Mouse (Mus musculus) right cerebral cortex, postnatal 25 days (tissue): ENCODE data around the gene Glmp.
"Not testable (repeated sequence)": the region's sequence is repeated elsewhere in the genome, so short reads cannot be mapped to it uniquely, and the experiment has no call there.

Source experiments
- DNase-seq: peaks from one replicate; pipeline ENCODE4 v3.0.0; 2022

The Glmp gene

GRCm38 (mm10) chr3:88324951-88325405, at the start of gene Glmp:
Gene Glmp (plus strand): TSS chr3:88325023.
- DNase-seq: peak; percentile 60

GRCm38 (mm10) chr3:88276121-88276520, 48.7 kb upstream of the Glmp start:
- no peak for DNase-seq

DNA sequence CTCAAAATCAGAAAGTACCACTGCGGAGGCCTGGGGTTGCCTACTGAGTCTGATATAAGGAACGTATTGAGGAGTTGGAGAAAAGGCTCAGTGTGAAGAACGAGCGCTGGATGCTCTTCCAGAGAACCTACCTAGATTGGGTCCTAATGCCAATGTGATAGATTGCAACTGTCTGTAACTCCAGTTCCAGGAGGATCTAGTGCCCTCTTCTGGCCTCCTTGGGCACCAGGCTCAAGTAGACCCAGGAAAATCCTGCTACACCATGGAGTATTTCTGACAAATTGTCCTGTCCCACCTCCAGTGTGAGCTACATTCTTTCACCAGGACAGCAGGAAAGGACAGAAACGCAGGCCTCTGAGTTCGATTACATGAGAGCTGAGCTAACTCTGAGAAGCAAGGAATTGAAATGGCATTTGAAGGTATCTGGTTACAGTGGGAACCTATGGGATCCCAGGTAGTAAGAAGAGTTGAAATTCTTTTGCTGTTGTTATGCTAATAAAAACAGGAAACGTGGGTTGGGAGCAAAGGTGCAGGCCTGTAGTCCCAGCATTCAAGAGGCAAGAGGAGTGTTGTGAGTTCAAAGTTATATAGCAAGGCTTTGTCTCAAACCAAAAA, 48.2 kb upstream of the Glmp start:
- DNase-seq: peak; percentile 12

DNA sequence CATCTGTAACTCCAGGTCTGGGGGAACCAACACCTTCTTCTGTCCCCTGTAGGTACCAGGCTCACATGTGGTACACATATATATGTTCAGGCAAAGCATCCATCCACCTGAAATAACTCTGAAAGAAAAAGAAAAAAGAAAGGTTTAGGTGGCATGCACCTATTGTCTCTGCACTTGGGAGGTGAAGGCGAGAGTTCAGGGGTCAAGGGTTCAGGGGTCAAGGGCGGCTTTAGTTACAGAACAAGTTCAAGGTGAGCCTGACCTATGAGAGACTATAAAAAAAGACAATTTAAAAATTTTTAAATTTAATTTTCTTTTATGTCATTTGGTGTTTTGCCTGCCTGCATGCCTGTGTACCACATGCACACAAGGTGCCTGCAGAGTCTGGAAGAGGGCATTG, 44.8 kb upstream of the Glmp start:
- no peak for DNase-seq

DNA sequence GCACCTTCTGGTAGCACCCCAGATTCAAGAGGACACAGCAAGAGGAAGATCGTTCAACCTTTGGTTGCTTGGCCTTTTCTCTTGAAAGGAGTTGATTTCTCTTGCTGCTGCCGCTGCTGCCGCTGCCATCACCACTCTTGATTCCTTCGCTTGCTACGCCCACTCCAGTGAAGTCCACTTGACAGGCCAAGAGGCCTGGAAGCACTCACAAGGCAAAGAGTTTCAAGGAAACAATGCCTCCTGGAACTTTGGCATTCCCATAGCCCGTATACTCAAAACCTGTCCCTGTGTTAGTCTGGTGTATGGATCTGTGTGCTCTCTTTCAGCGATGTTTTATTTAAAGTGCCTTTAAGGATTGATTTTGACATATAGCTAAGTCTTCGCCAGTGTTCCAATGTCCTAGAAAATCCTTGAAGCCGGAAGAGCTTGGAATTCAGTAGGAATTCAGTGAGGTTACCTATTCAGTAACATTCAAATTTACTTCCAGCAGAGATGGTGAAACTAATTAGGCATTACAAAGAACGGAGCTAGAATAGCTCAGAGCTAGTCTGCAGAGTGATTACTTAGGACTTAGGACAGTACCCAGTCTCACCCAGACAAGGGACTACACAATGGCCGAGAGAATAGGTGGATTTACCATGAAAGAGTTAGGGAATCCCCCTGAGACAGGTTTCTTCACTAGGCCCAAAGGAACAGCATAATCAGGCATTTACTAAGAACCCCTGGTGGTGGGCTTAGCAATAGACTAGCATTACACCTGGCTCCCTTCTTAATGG, 43.5 kb upstream of the Glmp start:
- not testable (repeated sequence) for DNase-seq

- DNase-seq: not testable (repeated sequence)
These were observed 39.8 kb upstream of the Glmp start for GRCm38 (mm10) chr3:88284815-88285564.

- not testable (repeated sequence) for DNase-seq
These were observed 39.3 kb upstream of the Glmp start for GRCm38 (mm10) chr3:88285565-88285895.

- DNase-seq: no peak
These were observed 37.7 kb upstream of the Glmp start, which contains the start of gene Gm38392 for GRCm38 (mm10) chr3:88287110-88287509. Gene Gm38392 (minus strand): TSS chr3:88287210.

- not testable (repeated sequence) for DNase-seq
These were observed 36.6 kb upstream of the Glmp start for GRCm38 (mm10) chr3:88288133-88288713.

DNA sequence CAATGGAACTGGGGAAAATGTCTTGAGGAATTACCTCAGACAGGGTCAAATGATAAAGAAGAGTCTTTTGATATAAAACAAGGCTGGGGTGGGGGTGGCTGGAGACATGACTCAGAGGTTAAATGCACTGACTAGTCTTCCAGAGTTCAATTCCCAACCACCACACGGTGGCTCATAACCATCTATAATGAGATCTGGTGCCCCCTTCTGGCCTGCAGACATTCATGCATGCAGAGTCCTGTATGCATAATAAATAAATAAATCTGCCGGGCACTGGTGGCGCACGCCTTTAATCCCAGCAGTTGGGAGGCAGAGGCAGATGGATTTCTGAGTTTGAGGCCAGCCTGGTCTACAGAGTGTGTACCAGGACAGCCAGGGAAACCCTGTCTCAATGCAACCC, 32.9 kb upstream of the Glmp start:
- DNase-seq: no peak

- DNase-seq: not testable (repeated sequence)
These were observed 29.6 kb upstream of the Glmp start for GRCm38 (mm10) chr3:88295272-88295671.

- DNase-seq: no peak
These were observed 28.7 kb upstream of the Glmp start for GRCm38 (mm10) chr3:88296110-88296560.

GRCm38 (mm10) chr3:88296561-88297318, 28.1 kb upstream of the Glmp start, which contains the start of the genes Tsacc and Cct3:
Gene Tsacc (minus strand): TSS chr3:88296999.
Gene Cct3 (plus strand): TSS chr3:88297116.
- DNase-seq: peak; percentile 95

- DNase-seq: no peak
These were observed 27.4 kb upstream of the Glmp start for GRCm38 (mm10) chr3:88297321-88297851.

DNA sequence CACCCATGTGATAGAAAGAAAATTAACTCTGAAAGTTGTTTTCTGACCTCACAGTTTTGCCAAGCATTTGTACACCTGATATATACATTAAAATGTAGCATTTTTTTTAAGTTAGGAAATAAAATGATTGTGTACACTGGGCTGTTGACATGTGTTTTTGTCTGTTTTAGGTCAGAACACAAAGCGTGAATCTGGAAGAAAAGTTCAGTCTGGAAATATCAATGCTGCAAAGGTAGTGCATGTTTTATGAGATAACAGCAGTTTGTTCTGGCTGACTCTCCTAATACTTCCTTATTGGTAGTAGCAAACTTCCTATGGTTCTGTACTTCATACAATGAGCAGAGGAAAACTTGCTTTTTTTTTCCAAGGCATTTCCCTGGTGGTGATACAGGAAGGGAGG, 25.7 kb upstream of the Glmp start:
- no peak for DNase-seq

- DNase-seq: no peak
These were observed 4.1 kb downstream of the Glmp start for GRCm38 (mm10) chr3:88328956-88329355.

DNA sequence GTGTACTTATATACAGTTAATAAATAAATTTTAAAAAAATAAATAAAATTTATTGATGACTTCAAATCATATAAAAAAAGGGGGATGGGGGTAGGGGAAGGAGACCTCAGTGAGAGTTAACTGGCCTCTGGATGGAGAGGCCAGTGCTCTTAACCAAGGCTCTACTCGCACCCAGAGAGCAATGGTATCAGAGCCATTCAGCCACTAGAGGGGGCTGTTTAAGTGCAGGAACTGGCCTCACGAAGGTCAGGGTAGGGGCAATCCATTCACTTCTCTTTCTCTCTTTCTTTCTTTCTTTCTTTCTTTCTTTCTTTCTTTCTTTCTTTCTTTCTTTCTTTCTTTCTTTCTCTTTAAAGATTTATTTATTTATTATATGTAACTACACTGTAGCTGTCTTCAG, 6.5 kb downstream of the Glmp start:
- DNase-seq: no peak

- no peak for DNase-seq
These were observed 9.3 kb downstream of the Glmp start for GRCm38 (mm10) chr3:88334029-88334658.

- no peak for DNase-seq
These were observed 10.1 kb downstream of the Glmp start for GRCm38 (mm10) chr3:88334902-88335435.

DNA sequence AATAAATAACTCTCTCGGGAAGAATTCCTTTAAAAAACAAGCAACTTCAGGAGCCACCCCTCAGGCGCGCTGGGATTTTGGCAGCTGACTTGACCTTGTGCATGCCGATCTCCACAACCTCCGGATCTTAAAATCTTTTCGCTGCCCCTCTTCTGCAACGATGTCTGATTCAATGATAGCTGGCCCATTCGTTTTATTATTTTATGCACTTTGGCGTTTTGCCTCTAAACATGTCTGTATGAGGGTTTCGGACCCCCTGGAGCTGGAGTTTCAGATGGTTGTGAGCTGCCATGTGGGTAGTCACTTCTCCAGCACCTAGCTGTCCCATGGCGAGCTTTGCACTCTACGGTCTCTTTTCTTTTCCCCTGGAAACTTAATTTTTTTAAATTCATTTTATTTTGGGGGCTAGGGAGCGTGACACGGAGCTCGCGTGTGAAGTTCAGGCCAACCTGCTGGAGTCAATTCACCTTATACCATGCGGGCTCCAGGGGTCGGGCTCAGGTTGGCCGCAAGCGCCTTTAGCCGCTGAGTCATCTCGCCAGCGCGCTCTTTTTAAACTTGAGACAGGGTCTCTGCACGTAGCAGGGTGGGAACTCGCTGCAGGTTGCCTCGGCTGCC, 10.7 kb downstream of the Glmp start:
- no peak for DNase-seq
